Mouse (Mus musculus) midbrain, embryonic 14.5 days (tissue): Measurements from ENCODE around the gene AU040320. TPM values are rescaled to one million over a fixed set of nuclear protein-coding genes. Genes with fewer than 3 reads are reported as not detected.

Experiments used
- ATAC-seq: fragments of 200-750 bp; cut with Nextera tagmentation; 2 replicates; pipeline ENCODE4 v1.8.0; 2017; ENCODE audit warnings: moderate number of reproducible peaks, moderate library complexity; ENCODE audit not compliant: low FRiP score, low TSS enrichment
- DNase-seq: peaks from one replicate; pipeline ENCODE4 v3.0.0-alpha.2; 2015
- H3K27ac ChIP-seq: fragments of 300-500 bp; sonication (generic); replicated peaks from 2 replicates; pipeline ENCODE4 v1.5.1; 2014; ENCODE audit warnings: mild to moderate bottlenecking, low read depth, low read length, moderate library complexity
- H3K27me3 ChIP-seq: fragments of 300-500 bp; sonication (generic); 2 replicates; pipeline ENCODE4 v1.6.1; 2014; ENCODE audit warnings: low read length, control low read depth, mixed read lengths; ENCODE audit not compliant: control insufficient read depth, insufficient read depth
- H3K36me3 ChIP-seq: fragments of 300-500 bp; sonication (generic); 2 replicates; pipeline ENCODE4 v1.6.1; 2014; ENCODE audit warnings: low read length, control low read depth; ENCODE audit not compliant: control insufficient read depth, insufficient read depth
- H3K4me1 ChIP-seq: fragments of 300-500 bp; sonication (generic); 2 replicates; pipeline ENCODE4 v1.6.1; 2014; ENCODE audit warnings: mild to moderate bottlenecking, antibody characterized with exemption, low read length, control low read depth; ENCODE audit not compliant: control insufficient read depth, insufficient read depth
- H3K4me2 ChIP-seq: fragments of 300-500 bp; sonication (generic); 2 replicates; pipeline ENCODE4 v1.6.1; 2014; ENCODE audit warnings: mild to moderate bottlenecking, low read length, moderate library complexity
- H3K4me3 ChIP-seq: fragments of 300-500 bp; sonication (generic); replicated peaks from 2 replicates; pipeline ENCODE4 v1.5.1; 2014; ENCODE audit warnings: low read depth, low read length
- H3K9ac ChIP-seq: fragments of 300-500 bp; sonication (generic); replicated peaks from 2 replicates; pipeline ENCODE4 v1.6.1; 2014; ENCODE audit warnings: mild to moderate bottlenecking, low read length, moderate library complexity
- H3K9me3 ChIP-seq: fragments of 300-500 bp; sonication (generic); 2 replicates; pipeline ENCODE4 v1.6.1; 2016; ENCODE audit warnings: low read length, control low read depth, mixed read lengths; ENCODE audit not compliant: control insufficient read depth
- WGBS: fragments of 180-500 bp; shearing (Covaris S2); extraction: QIAGEN DNeasy Blood & Tissue Kit; methylation state at CpG from one replicate; pipeline ENCODE4 v1.1.7; 2014; 5-methylcytosine and 5-hydroxymethylcytosine counted together
- polyA plus RNA-seq: library from polyadenylated mRNA; unstranded; fragments of >200 nt; fragmentation: Nextera tagmentation; extraction: Ambion mirVana; gene quantifications from 2 replicates; pipeline ENCODE4 v1.2.1, GENCODE M21; 2014

AU040320 gene
- polyA plus RNA-seq, 1 experiment from 2014 or later, result 38.9 TPM

DNA sequence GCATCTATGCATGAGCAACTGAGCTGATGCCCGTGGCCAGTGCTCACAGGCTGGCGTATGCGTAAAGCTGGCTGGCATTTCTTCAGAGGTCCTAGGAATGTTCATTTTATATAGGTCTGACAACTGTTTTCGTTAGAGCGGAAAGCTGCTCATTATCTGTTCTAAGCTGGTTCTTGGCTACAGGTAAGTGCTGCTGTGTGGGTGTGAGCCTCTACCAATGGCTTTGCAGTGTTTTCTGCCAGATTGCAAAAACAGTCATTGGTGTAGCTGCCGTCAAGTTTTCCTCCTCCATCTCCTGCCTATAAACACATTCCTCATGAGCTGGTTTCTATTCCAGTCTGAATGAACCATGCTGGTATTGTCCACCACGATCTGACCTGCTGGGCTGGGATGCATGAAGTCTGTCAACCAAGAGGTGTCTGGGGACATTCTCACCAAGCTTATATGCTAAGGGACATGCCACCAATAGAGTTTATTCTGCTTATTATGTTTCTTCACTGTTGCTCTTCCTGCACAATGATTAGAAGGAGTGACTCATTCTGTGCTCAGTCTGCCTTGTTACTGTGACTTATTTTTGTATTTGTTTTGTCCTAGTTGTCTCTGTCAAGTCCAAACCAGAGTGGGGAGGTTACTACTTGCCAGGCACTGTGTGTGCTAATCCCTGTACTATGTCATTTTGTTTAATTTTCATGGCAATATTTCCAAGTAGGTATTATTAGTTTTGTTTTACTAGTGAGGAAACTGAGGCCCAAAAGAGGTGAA is 39.2 kb downstream of the AU040320 start:
- H3K9me3 ChIP-seq, result no peaks in the 10 kb centered on the region
- H3K27me3 ChIP-seq, result no peaks in the 10 kb centered on the region
- ATAC-seq, result no peak
- whole genome bisulfite sequencing, result 90% methylated on average over 7 of the region's 7 CpGs
- H3K36me3 ChIP-seq, result peaks cover 21% of the 10 kb centered on the region
- H3K4me3 ChIP-seq, result no peak overlapping the region
- H3K4me2 ChIP-seq, result no peak overlapping the region
- no peak overlapping the region for H3K9ac ChIP-seq
- H3K4me1 ChIP-seq, result no peaks in the 10 kb centered on the region
- DNase-seq, result no peak
- no peak overlapping the region for H3K27ac ChIP-seq

DNA sequence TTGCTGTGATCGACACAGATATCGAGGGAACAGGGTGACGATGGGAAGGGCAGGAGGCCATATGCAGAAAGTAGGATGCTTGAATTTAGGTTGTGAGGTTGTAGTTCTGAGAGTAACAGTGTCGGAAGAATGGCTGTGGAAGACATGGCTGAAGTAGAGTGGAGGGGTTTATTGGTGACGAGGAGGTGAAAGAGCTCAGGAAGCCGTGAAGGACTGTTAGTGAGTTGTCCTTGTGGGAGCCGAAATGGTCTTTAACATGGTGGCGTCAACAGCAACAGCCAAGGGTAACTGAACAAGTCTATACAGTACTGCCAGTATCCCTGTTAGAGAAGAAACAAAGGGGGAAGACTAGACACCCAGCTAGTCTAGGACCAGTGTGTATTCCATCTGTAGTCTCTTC is 48.8 kb downstream of the AU040320 start:
- H3K9me3 ChIP-seq, result no peaks in the 10 kb centered on the region
- H3K9ac ChIP-seq, result no peak overlapping the region
- no peaks in the 10 kb centered on the region for H3K4me1 ChIP-seq
- ATAC-seq (no peak), DNase-seq (no peak)
- no peaks in the 10 kb centered on the region for H3K27me3 ChIP-seq
- H3K4me2 ChIP-seq, result no peak overlapping the region
- H3K36me3 ChIP-seq, result no peaks in the 10 kb centered on the region
- no peak overlapping the region for H3K27ac ChIP-seq
- H3K4me3 ChIP-seq, result no peak overlapping the region
- WGBS, result 93% methylated on average over 8 of the region's 8 CpGs

DNA sequence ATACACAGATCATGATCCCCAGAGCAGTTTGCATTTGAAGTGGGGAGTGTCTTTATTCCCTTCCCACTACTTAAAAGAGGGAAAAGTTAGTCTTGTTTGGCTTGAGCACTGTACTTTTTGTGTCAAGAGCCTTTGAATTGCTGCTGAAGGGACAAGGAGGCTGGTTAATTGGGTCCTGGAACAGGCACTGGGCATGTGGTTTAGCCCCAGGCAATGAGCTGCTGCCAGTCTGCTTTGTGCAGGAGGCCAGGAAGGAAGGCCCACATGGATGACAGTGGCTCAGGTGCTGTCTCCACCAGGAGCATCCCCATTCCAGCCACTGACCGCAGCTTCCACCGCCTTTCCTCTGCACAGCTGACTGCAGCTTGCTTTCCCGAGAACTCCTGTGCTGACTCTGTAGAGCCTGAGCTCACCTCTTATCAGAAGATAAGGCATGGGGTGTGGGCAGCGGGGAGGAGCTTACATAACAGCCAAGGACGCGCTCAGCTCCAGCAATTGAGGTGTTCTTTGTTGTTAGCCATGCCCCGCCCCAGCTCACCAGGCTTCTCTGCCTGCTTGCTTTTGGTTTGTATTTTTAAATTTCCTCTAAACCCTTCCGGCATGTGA is 50.0 kb downstream of the AU040320 start:
- H3K27ac ChIP-seq, result peak overlapping the region; percentile 55
- no peak overlapping the region for H3K9ac ChIP-seq
- H3K27me3 ChIP-seq, result no peaks in the 10 kb centered on the region
- H3K4me1 ChIP-seq, result no peaks in the 10 kb centered on the region
- H3K4me2 ChIP-seq, result no peak overlapping the region
- no peak overlapping the region for H3K4me3 ChIP-seq
- no peaks in the 10 kb centered on the region; the same call in 1 of the 2 replicates for H3K36me3 ChIP-seq
- no peaks in the 10 kb centered on the region for H3K9me3 ChIP-seq
- DNase-seq (peak; percentile 46), ATAC-seq (no peak)
- WGBS, result 38% methylated on average over 8 of the region's 8 CpGs

- H3K4me3 ChIP-seq, result no peak overlapping the region
- DNase-seq (no peak), ATAC-seq (no peak)
- H3K9me3 ChIP-seq, result no peaks in the 10 kb centered on the region
- H3K36me3 ChIP-seq, result peaks cover 8% of the 10 kb centered on the region; the same call in 1 of the 2 replicates
- H3K4me1 ChIP-seq, result no peaks in the 10 kb centered on the region
- WGBS, result 57% methylated on average over 4 of the region's 4 CpGs
- no peak overlapping the region for H3K4me2 ChIP-seq
- no peaks in the 10 kb centered on the region for H3K27me3 ChIP-seq
- H3K27ac ChIP-seq, result no peak overlapping the region
- no peak overlapping the region for H3K9ac ChIP-seq
These were observed 52.4 kb downstream of the AU040320 start for GRCm38 (mm10) chr4:126805741-126806140.

- Histone ChIP-seq H3K27me3 (no peaks in the 10 kb centered on the region), H3K9ac (no peak overlapping the region), H3K4me3 (no peak overlapping the region), H3K9me3 (no peaks in the 10 kb centered on the region), H3K4me1 (no peaks in the 10 kb centered on the region), H3K4me2 (no peak overlapping the region), H3K27ac (no peak overlapping the region), H3K36me3 (peaks cover 10% of the 10 kb centered on the region; the same call in 1 of the 2 replicates)
- no peak for ATAC-seq
- DNase-seq, result no peak
- WGBS, result 94% methylated on average over 7 of the region's 7 CpGs
These were observed 53.5 kb downstream of the AU040320 start for GRCm38 (mm10) chr4:126806692-126807427.

DNA sequence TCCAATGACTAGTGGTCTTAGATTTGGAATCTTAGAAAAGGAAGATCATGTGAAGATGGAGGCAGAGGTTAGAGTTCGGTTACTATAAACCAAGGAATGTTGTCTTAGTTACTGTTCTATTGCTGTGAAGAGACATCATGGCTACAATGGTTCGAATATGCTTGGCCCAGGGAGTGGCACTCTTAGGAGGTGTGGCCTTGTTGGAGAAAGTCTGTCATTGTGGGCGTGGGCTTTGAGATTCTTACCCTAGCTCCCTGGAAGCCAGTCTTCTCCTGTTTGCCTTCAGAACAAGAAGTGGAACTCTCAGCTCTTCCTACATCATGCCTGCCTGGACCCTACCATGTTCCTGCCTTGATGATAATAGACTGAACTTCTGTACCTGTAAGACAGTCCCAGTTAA is 57.2 kb downstream of the AU040320 start:
- Histone ChIP-seq H3K9me3 (no peaks in the 10 kb centered on the region), H3K4me1 (no peaks in the 10 kb centered on the region), H3K4me2 (no peak overlapping the region), H3K4me3 (no peak overlapping the region), H3K27ac (no peak overlapping the region), H3K27me3 (no peaks in the 10 kb centered on the region), H3K36me3 (peaks cover 19% of the 10 kb centered on the region), H3K9ac (no peak overlapping the region)
- 87% methylated on average over 3 of the region's 3 CpGs for WGBS
- ATAC-seq (no peak), DNase-seq (no peak)

- WGBS, result 90% methylated on average over 5 of the region's 5 CpGs
- H3K27ac ChIP-seq, result no peak overlapping the region
- ATAC-seq (no peak), DNase-seq (no peak)
- H3K9me3 ChIP-seq, result no peaks in the 10 kb centered on the region
- no peak overlapping the region for H3K9ac ChIP-seq
- H3K4me2 ChIP-seq, result no peak overlapping the region
- H3K27me3 ChIP-seq, result no peaks in the 10 kb centered on the region
- peaks cover 43% of the 10 kb centered on the region for H3K36me3 ChIP-seq
- H3K4me3 ChIP-seq, result no peak overlapping the region
- no peaks in the 10 kb centered on the region for H3K4me1 ChIP-seq
These were observed 59.9 kb downstream of the AU040320 start for GRCm38 (mm10) chr4:126813212-126813611.

- no peak for DNase-seq
These were observed 61.5 kb downstream of the AU040320 start for GRCm38 (mm10) chr4:126814854-126815253.

More at GRCm38 (mm10) chr4:126814854-126815253, 61.5 kb downstream of the AU040320 start:
- no peaks in the 10 kb centered on the region for H3K4me1 ChIP-seq
- peaks cover 41% of the 10 kb centered on the region for H3K36me3 ChIP-seq
- no peak overlapping the region for H3K4me2 ChIP-seq
- no peak overlapping the region for H3K9ac ChIP-seq
- H3K27ac ChIP-seq, result no peak overlapping the region
- no peaks in the 10 kb centered on the region for H3K27me3 ChIP-seq
- H3K4me3 ChIP-seq, result no peak overlapping the region
- no peak for ATAC-seq
- WGBS, result 67% methylated on average over 5 of the region's 5 CpGs
- H3K9me3 ChIP-seq, result no peaks in the 10 kb centered on the region
